Mouse (Mus musculus): ENCODE measurements around the gene Elf5.
A peak's percentile ranks its signal among the peaks of the same experiment; 100 is the strongest.

DNA sequence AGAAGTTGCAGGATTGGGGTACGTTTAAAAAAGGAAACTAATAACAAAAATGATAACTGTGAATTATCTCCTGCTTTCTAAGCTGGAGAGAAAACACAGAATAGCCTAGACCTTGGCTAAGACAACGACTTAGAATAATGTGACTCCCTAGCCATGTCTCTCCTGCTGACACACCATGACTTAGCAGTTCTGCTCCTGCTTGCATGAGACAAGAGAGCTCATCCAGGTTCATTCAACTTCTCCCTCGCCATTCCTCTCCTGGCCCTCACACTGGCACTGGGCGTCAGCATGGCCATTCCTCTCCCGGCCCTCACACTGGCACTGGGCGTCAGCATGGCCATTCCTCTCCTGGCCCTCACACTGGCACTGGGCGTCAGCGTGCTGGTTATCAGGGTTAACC is 68.8 kb downstream of the Elf5 start:
- TF ChIP-seq CTCF (IDR thresholded peaks at IDR 0.05; ENCODE audit: low read depth), result no peak
- TF ChIP-seq EP300 (IDR thresholded peaks at IDR 0.05; ENCODE audit: low read depth), result peak; percentile 62; the same call in 1 of the 2 replicates

Measured in liver, postnatal 0 days (tissue).